In genomic region chr5:72646131-72646530, GRCm38 (mm10) we compare ENCODE assay signal across 12 mouse cellular contexts. TPM values are rescaled to one million over a fixed set of nuclear protein-coding genes. Genes with fewer than 3 reads are reported as not detected.
A peak's percentile ranks its signal among the peaks of the same experiment; 100 is the strongest.
DNase-seq lines count a peak whose midpoint lies in the region; ATAC-seq and TF ChIP-seq lines count a peak whose summit lies in the region.
"Had no signal": no experiment of that assay in that cellular context is flagged by ENCODE, and none has a peak within 500 bp of the region (broad histone marks: within the 10 kb centered on the region; RNA-seq: fewer than 3 reads in every experiment).

No protein-coding gene starts in this region.

- no peak overlapping the region for H3K4me3 ChIP-seq in kidney, postnatal 0 days (replicated peaks; ENCODE audit: low read depth, low read length)
- no peak overlapping the region for H3K4me3 ChIP-seq in cortical plate, adult 2 months (ENCODE audit: insufficient read depth, low read length)
- no peak overlapping the region for H3K4me3 ChIP-seq in small intestine, adult 2 months (ENCODE audit: low read depth, low read length)
- H3K4me3 ChIP-seq: embryonic facial prominence, embryonic 13.5 days had no signal

- TF ChIP-seq CTCF in kidney, postnatal 0 days (IDR thresholded peaks at IDR 0.05; ENCODE audit: low read depth): peak; percentile 53; the same call in 1 of the 2 replicates
- 0 out of 2 replicates have a peak, but pooled peaks have one; percentile 7 for TF ChIP-seq CTCF in cortical plate, adult 2 months (IDR thresholded peaks at IDR 0.05; ENCODE audit: extremely low read depth, insufficient read depth, low read length)
- peak; percentile 70; the same call in 1 of the 2 replicates for TF ChIP-seq CTCF in small intestine, adult 2 months (IDR thresholded peaks at IDR 0.05; ENCODE audit: extremely low read depth, insufficient read length, insufficient replicate concordance, low read depth, low read length)

- H3K4me1 ChIP-seq in kidney, postnatal 0 days (replicated peaks; ENCODE audit: insufficient read depth, low read length): 0 out of 2 replicates have a peak, but pooled peaks cover 4% of the 10 kb centered on the region
- peaks cover 2% of the 10 kb centered on the region; the same call in 1 of the 2 replicates for H3K4me1 ChIP-seq in cortical plate, adult 2 months (ENCODE audit: control insufficient read depth, insufficient read depth, low read length)
- H3K4me1 ChIP-seq in small intestine, adult 2 months (ENCODE audit: control insufficient read depth, insufficient read depth, insufficient read length, low read length): peaks cover 1% of the 10 kb centered on the region; the same call in 1 of the 2 replicates

- H3K27me3 ChIP-seq in kidney, postnatal 0 days (ENCODE audit: insufficient read depth, low read length): no peaks in the 10 kb centered on the region
- H3K27me3 ChIP-seq in small intestine, adult 2 months (ENCODE audit: control insufficient read depth, insufficient read depth, low read length): no peaks in the 10 kb centered on the region

- no peak for ATAC-seq in kidney, postnatal 0 days (replicated peaks; ENCODE audit: low FRiP score, low read depth)
- ATAC-seq in erythroid progenitor cell, adult 5-6 weeks (replicated peaks; ENCODE audit: low FRiP score, poor library complexity, severe bottlenecking): no peak

- no peaks in the 10 kb centered on the region for H3K9me3 ChIP-seq in kidney, postnatal 0 days (replicated peaks; ENCODE audit: low read length)
- H3K9me3 ChIP-seq: embryonic facial prominence, embryonic 13.5 days had no signal

- H3K27ac ChIP-seq in kidney, postnatal 0 days: no peak overlapping the region
- no peak overlapping the region for H3K27ac ChIP-seq in cortical plate, adult 2 months (ENCODE audit: insufficient read depth, low read length)
- no peak overlapping the region for H3K27ac ChIP-seq in small intestine, adult 2 months (ENCODE audit: insufficient read depth, low read depth, low read length)
- H3K27ac ChIP-seq: embryonic facial prominence, embryonic 13.5 days had no signal

- no peak overlapping the region for H3K4me2 ChIP-seq in kidney, postnatal 0 days (ENCODE audit: low read length)
- H3K4me2 ChIP-seq: embryonic facial prominence, embryonic 13.5 days had no signal

- no peaks in the 10 kb centered on the region for H3K36me3 ChIP-seq in kidney, postnatal 0 days (ENCODE audit: insufficient read depth, low read length)
- H3K36me3 ChIP-seq in small intestine, adult 2 months (ENCODE audit: control insufficient read depth, insufficient read depth, low read length): peaks cover 2% of the 10 kb centered on the region; the same call in 1 of the 2 replicates
- H3K36me3 ChIP-seq: embryonic facial prominence, embryonic 13.5 days had no signal

- TF ChIP-seq POLR2A in cortical plate, adult 2 months (IDR thresholded peaks at IDR 0.05; ENCODE audit: extremely low read depth, insufficient read depth, low read length): no peak
- TF ChIP-seq POLR2A in small intestine, adult 2 months (IDR thresholded peaks at IDR 0.05; ENCODE audit: low read depth, low read length): no peak

- no peak overlapping the region for H3K9ac ChIP-seq in kidney, postnatal 0 days (ENCODE audit: low read depth, low read length)
- H3K9ac ChIP-seq: embryonic facial prominence, embryonic 13.5 days had no signal

- 28% methylated on average over 10 of the region's 10 CpGs for WGBS in kidney, postnatal 0 days
- 50% methylated on average over 10 of the region's 10 CpGs for WGBS in small intestine, adult 2 months

- DNase-seq in kidney, postnatal 0 days (ENCODE audit: low spot score): no peak
- no peak for DNase-seq in kidney, adult 9 months
- peak; percentile 49 to 70 for DNase-seq in CD8-positive naive resting alpha-beta T cell, adult 2 months (ENCODE audit: low read depth in 2 of 2, low spot score in 2 of 2)
- no peak for DNase-seq in right cerebral cortex, postnatal 14 days
- DNase-seq in adrenal gland, postnatal 36 days: no peak
- DNase-seq: heart, adult 18-20 months; kidney, postnatal 10 days had no signal

RNA-seq across cellular contexts. Expression of gene Nipal1, which starts 1.5 kb away (rescaled TPM):
- 8.2 and 12.1 TPM in 2 replicates for polyA plus RNA-seq in kidney, postnatal 0 days (2015; fragmentation: Nextera tagmentation; extraction: Ambion mirVana)
- not detected in 2 replicates for polyA plus RNA-seq in cortical plate, adult 2 months (2012; rRNA removed)
- 0.75 and 6.5 TPM in 2 replicates for polyA plus RNA-seq in small intestine, adult 2 months (2012; rRNA removed)
- 1.3 TPM in 1 of 2 replicates, not detected in the other for total RNA-seq in erythroid progenitor cell, adult 5-6 weeks (2015; ENCODE audit: low replicate concordance)
- total RNA-seq in erythroid progenitor cell, adult 5-6 weeks (2017; ENCODE audit: low replicate concordance): 0.26 and 1.3 TPM in 2 replicates
- total RNA-seq in adrenal gland, postnatal 36 days (2021): under 1 TPM; 0.53 to 0.79 TPM
- total RNA-seq: heart, adult 18-20 months had no signal

RNA-seq across cellular contexts. Expression of gene Cnga1, which starts 2.1 kb away (rescaled TPM):
- 0.07 TPM in 1 of 2 replicates, not detected in the other for polyA plus RNA-seq in kidney, postnatal 0 days (2015; fragmentation: Nextera tagmentation; extraction: Ambion mirVana)
- polyA plus RNA-seq in cortical plate, adult 2 months (2012; rRNA removed): not detected in 2 replicates
- not detected in 2 replicates for polyA plus RNA-seq in small intestine, adult 2 months (2012; rRNA removed)
- total RNA-seq in erythroid progenitor cell, adult 5-6 weeks (2015; ENCODE audit: low replicate concordance): not detected in 2 replicates
- 0.26 TPM in 1 of 2 replicates, not detected in the other for total RNA-seq in erythroid progenitor cell, adult 5-6 weeks (2017; ENCODE audit: low replicate concordance)
- total RNA-seq in adrenal gland, postnatal 36 days (2021): not detected
- polyA plus RNA-seq: embryonic facial prominence, embryonic 13.5 days; lung, embryonic 16.5 days had no signal

RNA-seq across cellular contexts. Expression of gene Gm5868, which starts 58.8 kb away (rescaled TPM):
- polyA plus RNA-seq in kidney, postnatal 0 days (2015; fragmentation: Nextera tagmentation; extraction: Ambion mirVana): 1.8 and 2.0 TPM in 2 replicates
- not detected in 2 replicates for polyA plus RNA-seq in cortical plate, adult 2 months (2012; rRNA removed)
- polyA plus RNA-seq in small intestine, adult 2 months (2012; rRNA removed): 0.10 and 0.16 TPM in 2 replicates
- not detected in 2 replicates for total RNA-seq in erythroid progenitor cell, adult 5-6 weeks (2015; ENCODE audit: low replicate concordance)
- not detected in 2 replicates for total RNA-seq in erythroid progenitor cell, adult 5-6 weeks (2017; ENCODE audit: low replicate concordance)
- 1 to 10 TPM in 1 of 2 experiments, under 1 TPM in 1; 0.83 to 1.3 TPM for total RNA-seq in adrenal gland, postnatal 36 days (2021)
- total RNA-seq: heart, adult 18-20 months had no signal
- polyA plus RNA-seq: lung, embryonic 16.5 days had no signal

Comparison
In these comparisons a context has a peak if more than half of its experiments do, and no peak if none do; other contexts are left out.
1. DNase-seq: peak in CD8-positive naive resting alpha-beta T cell, adult 2 months (2 of 2); none in kidney, postnatal 0 days (single experiment), kidney, adult 9 months (single experiment), right cerebral cortex, postnatal 14 days (single experiment) and adrenal gland, postnatal 36 days (0 of 2).
2. CTCF ChIP-seq: peak in every context shown above with its lines; median percentile 70 in small intestine, adult 2 months; 53 in kidney, postnatal 0 days; 7 in cortical plate, adult 2 months.